20 mouse cellular contexts compared by ENCODE assay signal in the genomic region with DNA sequence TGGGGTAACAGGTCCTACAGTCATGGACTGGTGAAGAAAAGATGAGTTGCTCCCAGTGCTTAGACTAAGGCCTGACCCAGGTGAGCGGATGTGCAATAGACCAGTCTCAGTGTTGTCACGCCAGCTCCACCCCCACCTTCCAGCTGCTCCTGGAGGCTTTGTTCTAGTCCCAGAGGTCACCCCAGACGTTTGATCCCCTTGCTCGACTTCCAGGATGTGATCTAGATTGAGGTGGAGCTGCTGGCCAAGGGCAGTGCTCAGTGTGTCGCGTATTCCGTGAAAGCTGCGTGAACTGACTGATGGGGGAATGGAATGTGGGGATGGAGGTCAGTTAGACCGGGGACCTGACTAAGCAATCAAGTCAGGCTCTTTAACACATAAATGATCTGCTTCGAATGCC. TPM values are rescaled to one million over a fixed set of nuclear protein-coding genes. Genes with fewer than 3 reads are reported as not detected.
A peak's percentile ranks its signal among the peaks of the same experiment; 100 is the strongest.
DNase-seq lines count a peak whose midpoint lies in the region; ATAC-seq and TF ChIP-seq lines count a peak whose summit lies in the region.
"Had no signal": no experiment of that assay in that cellular context is flagged by ENCODE, and none has a peak within 500 bp of the region (broad histone marks: within the 10 kb centered on the region; RNA-seq: fewer than 3 reads in every experiment).

No protein-coding gene starts in this region.

- no peak overlapping the region for H3K4me3 ChIP-seq in midbrain, embryonic 12.5 days
- no peak overlapping the region for H3K4me3 ChIP-seq in midbrain, embryonic 15.5 days
- H3K4me3 ChIP-seq in ES-E14 (ENCODE audit: insufficient read depth in 1 of 2, low read depth in 1 of 2, low read length in 2 of 2, poor library complexity in 1 of 2, severe bottlenecking in 1 of 2): peak overlapping the region; percentile 6 to 56
- H3K4me3 ChIP-seq in embryonic facial prominence, embryonic 13.5 days: no peak overlapping the region
- no peak overlapping the region for H3K4me3 ChIP-seq in stomach, embryonic 16.5 days (replicated peaks; ENCODE audit: low read length)
- H3K4me3 ChIP-seq: left cerebral cortex, adult 2 months; limb, embryonic 15.5 days had no signal

- no peak overlapping the region for H3K9ac ChIP-seq in midbrain, embryonic 12.5 days (replicated peaks)
- H3K9ac ChIP-seq in midbrain, embryonic 15.5 days: no peak overlapping the region
- H3K9ac ChIP-seq in ES-E14 (ENCODE audit: insufficient read depth, low read depth, low read length, poor library complexity, severe bottlenecking): peak overlapping the region; percentile 2; the same call in 1 of the 2 replicates
- H3K9ac ChIP-seq in embryonic facial prominence, embryonic 13.5 days: 0 out of 2 replicates have a peak overlapping the region, but pooled peaks have one; percentile 27
- H3K9ac ChIP-seq in stomach, embryonic 16.5 days (ENCODE audit: low read length): 0 out of 2 replicates have a peak overlapping the region, but pooled peaks have one; percentile 0
- H3K9ac ChIP-seq: limb, embryonic 15.5 days; liver, postnatal 0 days had no signal

- in situ Hi-C loops in ES-E14 (cut with MboI; ENCODE audit: low sequenced_read_pairs in 2 of 2, unreplicated experiment in 2 of 2): no loop called here

- WGBS in midbrain, embryonic 12.5 days: 37% methylated on average over 10 of the region's 10 CpGs
- 45% methylated on average over 10 of the region's 10 CpGs for WGBS in midbrain, embryonic 15.5 days
- WGBS in embryonic facial prominence, embryonic 13.5 days: 47% methylated on average over 10 of the region's 10 CpGs
- WGBS in stomach, embryonic 16.5 days: 46% methylated on average over 10 of the region's 10 CpGs

- no peaks in the 10 kb centered on the region for H3K27me3 ChIP-seq in midbrain, embryonic 12.5 days
- no peaks in the 10 kb centered on the region for H3K27me3 ChIP-seq in midbrain, embryonic 15.5 days (replicated peaks)
- H3K27me3 ChIP-seq in embryonic facial prominence, embryonic 13.5 days: no peaks in the 10 kb centered on the region
- H3K27me3 ChIP-seq in stomach, embryonic 16.5 days (ENCODE audit: control insufficient read depth, insufficient read depth, low read length): no peaks in the 10 kb centered on the region
- H3K27me3 ChIP-seq: CH12.LX; limb, embryonic 15.5 days had no signal

- H3K36me3 ChIP-seq in midbrain, embryonic 12.5 days: no peaks in the 10 kb centered on the region
- H3K36me3 ChIP-seq in midbrain, embryonic 15.5 days (replicated peaks): no peaks in the 10 kb centered on the region
- H3K36me3 ChIP-seq in ES-E14 (ENCODE audit: control insufficient read depth, insufficient read depth, low read length, poor library complexity, severe bottlenecking): no peaks in the 10 kb centered on the region
- no peaks in the 10 kb centered on the region for H3K36me3 ChIP-seq in embryonic facial prominence, embryonic 13.5 days
- no peaks in the 10 kb centered on the region for H3K36me3 ChIP-seq in stomach, embryonic 16.5 days (ENCODE audit: control insufficient read depth, insufficient read depth, low read length)

- H3K4me1 ChIP-seq in midbrain, embryonic 12.5 days: peaks cover 57% of the 10 kb centered on the region
- peaks cover 19% of the 10 kb centered on the region; the same call in 1 of the 2 replicates for H3K4me1 ChIP-seq in midbrain, embryonic 15.5 days
- H3K4me1 ChIP-seq in ES-E14 (ENCODE audit: control insufficient read depth in 2 of 2, insufficient read depth in 2 of 2, low read length in 2 of 2, poor library complexity in 1 of 2): peaks cover 10 to 39% of the 10 kb centered on the region in 2 experiments
- peaks cover 72% of the 10 kb centered on the region for H3K4me1 ChIP-seq in embryonic facial prominence, embryonic 13.5 days
- H3K4me1 ChIP-seq in stomach, embryonic 16.5 days (ENCODE audit: control insufficient read depth, insufficient read depth, low read length): peaks cover 29% of the 10 kb centered on the region

- no peak overlapping the region for H3K4me2 ChIP-seq in midbrain, embryonic 12.5 days (replicated peaks)
- H3K4me2 ChIP-seq in midbrain, embryonic 15.5 days: no peak overlapping the region
- H3K4me2 ChIP-seq in embryonic facial prominence, embryonic 13.5 days: no peak overlapping the region
- H3K4me2 ChIP-seq in stomach, embryonic 16.5 days (ENCODE audit: low read depth, low read length): no peak overlapping the region
- H3K4me2 ChIP-seq: heart, embryonic 11.5 days; limb, embryonic 15.5 days had no signal

- H3K27ac ChIP-seq in midbrain, embryonic 12.5 days (replicated peaks): 0 out of 2 replicates have a peak overlapping the region, but pooled peaks have one; percentile 4
- no peak overlapping the region for H3K27ac ChIP-seq in midbrain, embryonic 15.5 days
- peak overlapping the region; percentile 61 for H3K27ac ChIP-seq in ES-E14 (ENCODE audit: insufficient read depth, low read depth, low read length, poor library complexity, severe bottlenecking)
- peak overlapping the region; percentile 52; the same call in 1 of the 2 replicates for H3K27ac ChIP-seq in embryonic facial prominence, embryonic 13.5 days
- no peak overlapping the region for H3K27ac ChIP-seq in stomach, embryonic 16.5 days (ENCODE audit: low read length)
- H3K27ac ChIP-seq: left cerebral cortex, adult 2 months; limb, embryonic 15.5 days had no signal

- DNase-seq in ES-E14 (ENCODE audit: low read depth, low spot score): peak; percentile 70
- no peak for DNase-seq in spleen, postnatal 10 days (ENCODE audit: low spot score in 2 of 2)
- no peak for DNase-seq in ovary, adult 18-20 months (ENCODE audit: low spot score)
- DNase-seq: adrenal gland, postnatal 14 days; cerebellum, adult 2 months; gastrocnemius, postnatal 25 days; heart, postnatal 36 days; kidney, adult 8-10 months; liver, postnatal 0 days; lung, postnatal 36 days; midbrain, embryonic 14.5 days; spleen, adult 18-20 months had no signal

- H3K9me3 ChIP-seq in midbrain, embryonic 12.5 days: no peaks in the 10 kb centered on the region
- no peaks in the 10 kb centered on the region for H3K9me3 ChIP-seq in midbrain, embryonic 15.5 days
- no peaks in the 10 kb centered on the region for H3K9me3 ChIP-seq in ES-E14 (ENCODE audit: control insufficient read depth, insufficient read depth, low read depth, low read length)
- H3K9me3 ChIP-seq in embryonic facial prominence, embryonic 13.5 days: no peaks in the 10 kb centered on the region
- no peaks in the 10 kb centered on the region for H3K9me3 ChIP-seq in stomach, embryonic 16.5 days (replicated peaks; ENCODE audit: control insufficient read depth, low read length)
- H3K9me3 ChIP-seq: limb, embryonic 15.5 days had no signal

- ATAC-seq in midbrain, embryonic 12.5 days (ENCODE audit: low FRiP score, low read depth): no peak
- ATAC-seq in midbrain, embryonic 15.5 days (replicated peaks): no peak
- no peak for ATAC-seq in embryonic facial prominence, embryonic 13.5 days (ENCODE audit: insufficient number of reproducible peaks, insufficient read depth, low FRiP score, low TSS enrichment, low read depth)
- no peak for ATAC-seq in stomach, embryonic 16.5 days (ENCODE audit: insufficient read depth, low FRiP score)
- ATAC-seq: liver, postnatal 0 days had no signal

TF ChIP-seq in ES-E14, 5 proteins besides CTCF, POLR2A, EP300 and RAD21:
- no peak for TF ChIP-seq MAFK (IDR thresholded peaks at IDR 0.05; ENCODE audit: insufficient read depth, low read depth, low read length)
- no peak for TF ChIP-seq ZNF384 (IDR thresholded peaks at IDR 0.05; ENCODE audit: low read depth, low read length)
- TF ChIP-seq ZC3H11A (IDR thresholded peaks at IDR 0.05; ENCODE audit: borderline replicate concordance, low read depth, low read length): no peak
- no peak for TF ChIP-seq HCFC1 (IDR thresholded peaks at IDR 0.05; ENCODE audit: borderline replicate concordance, insufficient read depth, low read length)
- TF ChIP-seq CHD2 (IDR thresholded peaks at IDR 0.05; ENCODE audit: low read depth, low read length): no peak

RNA-seq across cellular contexts. Expression of a gene that starts 43.8 kb away (rescaled TPM):
- polyA plus RNA-seq in midbrain, embryonic 12.5 days (2016; fragmentation: Nextera tagmentation; extraction: Ambion mirVana): 113 and 116 TPM in 2 replicates
- polyA plus RNA-seq in midbrain, embryonic 15.5 days (2015; fragmentation: Nextera tagmentation; extraction: Ambion mirVana): 121 and 123 TPM in 2 replicates
- 62.8 and 65.5 TPM in 2 replicates for total RNA-seq in ES-E14 (2012; rRNA removed)
- polyA plus RNA-seq in embryonic facial prominence, embryonic 13.5 days (2015; fragmentation: Nextera tagmentation; extraction: Ambion mirVana): 126 and 138 TPM in 2 replicates
- polyA plus RNA-seq in stomach, embryonic 16.5 days (2015; fragmentation: Nextera tagmentation; extraction: Ambion mirVana): 116 and 126 TPM in 2 replicates

RNA-seq across cellular contexts. Expression of a gene that starts 43.8 kb away (rescaled TPM):
- polyA plus RNA-seq in midbrain, embryonic 12.5 days (2016; fragmentation: Nextera tagmentation; extraction: Ambion mirVana): 16.4 and 17.7 TPM in 2 replicates
- 25.8 and 27.0 TPM in 2 replicates for polyA plus RNA-seq in midbrain, embryonic 15.5 days (2015; fragmentation: Nextera tagmentation; extraction: Ambion mirVana)
- total RNA-seq in ES-E14 (2012; rRNA removed): 16.0 and 20.2 TPM in 2 replicates
- polyA plus RNA-seq in embryonic facial prominence, embryonic 13.5 days (2015; fragmentation: Nextera tagmentation; extraction: Ambion mirVana): 24.9 and 25.2 TPM in 2 replicates
- 22.3 and 24.2 TPM in 2 replicates for polyA plus RNA-seq in stomach, embryonic 16.5 days (2015; fragmentation: Nextera tagmentation; extraction: Ambion mirVana)

Comparison
In these comparisons a context has a peak if more than half of its experiments do, and no peak if none do; other contexts are left out.
1. H3K27ac ChIP-seq: peak in midbrain, embryonic 12.5 days (single experiment), ES-E14 (single experiment) and embryonic facial prominence, embryonic 13.5 days (single experiment); none in midbrain, embryonic 15.5 days (single experiment) and stomach, embryonic 16.5 days (single experiment).
2. H3K4me3 ChIP-seq: peak in ES-E14 (2 of 2); none in midbrain, embryonic 12.5 days (single experiment), midbrain, embryonic 15.5 days (single experiment), embryonic facial prominence, embryonic 13.5 days (single experiment) and stomach, embryonic 16.5 days (single experiment).
3. H3K9ac ChIP-seq: peak in ES-E14 (single experiment), embryonic facial prominence, embryonic 13.5 days (single experiment) and stomach, embryonic 16.5 days (single experiment); none in midbrain, embryonic 12.5 days (single experiment) and midbrain, embryonic 15.5 days (single experiment).